Mouse (Mus musculus): ENCODE data around the gene Trib2.

Trib2 gene

GRCm38 (mm10) chr12:15813819-15814165 is 2.9 kb downstream of the Trib2 start:
- DNase-seq (ENCODE audit: low spot score in 2 of 2) = no peak

- DNase-seq (ENCODE audit: low spot score in 2 of 2) = no peak
Measured at GRCm38 (mm10) chr12:15813133-15813818, 3.4 kb downstream of the Trib2 start.

- no peak for DNase-seq (ENCODE audit: low spot score in 2 of 2)
Measured at GRCm38 (mm10) chr12:15812139-15812962, 4.4 kb downstream of the Trib2 start.

GRCm38 (mm10) chr12:15811682-15812081 is 5.0 kb downstream of the Trib2 start:
- no peak for DNase-seq (ENCODE audit: low spot score in 2 of 2)

GRCm38 (mm10) chr12:15810926-15811325 is 5.8 kb downstream of the Trib2 start:
- DNase-seq (ENCODE audit: low spot score in 2 of 2) = no peak

- no peak for DNase-seq (ENCODE audit: low spot score in 2 of 2)
Measured at GRCm38 (mm10) chr12:15809657-15810056, 7.1 kb downstream of the Trib2 start.

- no peak for DNase-seq (ENCODE audit: low spot score in 2 of 2)
Measured at GRCm38 (mm10) chr12:15809249-15809648, 7.5 kb downstream of the Trib2 start.

GRCm38 (mm10) chr12:15808186-15808800 is 8.4 kb downstream of the Trib2 start:
- DNase-seq (ENCODE audit: low spot score in 2 of 2) = no peak

- DNase-seq (ENCODE audit: low spot score in 2 of 2) = no peak
Measured at GRCm38 (mm10) chr12:15804931-15805331, 11.8 kb downstream of the Trib2 start.

- no peak for DNase-seq (ENCODE audit: low spot score in 2 of 2)
Measured at GRCm38 (mm10) chr12:15803936-15804438, 12.7 kb downstream of the Trib2 start.

GRCm38 (mm10) chr12:15801571-15801930 is 15.2 kb downstream of the Trib2 start:
- DNase-seq (ENCODE audit: low spot score in 2 of 2) = no peak

- DNase-seq (ENCODE audit: low spot score in 2 of 2) = no peak
Measured at GRCm38 (mm10) chr12:15800914-15801570, 15.7 kb downstream of the Trib2 start.

- no peak for DNase-seq (ENCODE audit: low spot score in 2 of 2)
Measured at GRCm38 (mm10) chr12:15800196-15800913, 16.4 kb downstream of the Trib2 start.

- DNase-seq (ENCODE audit: low spot score in 2 of 2) = no peak
Measured at GRCm38 (mm10) chr12:15798019-15798418, 18.7 kb downstream of the Trib2 start.

GRCm38 (mm10) chr12:15795886-15796285 is 20.8 kb downstream of the Trib2 start:
- no peak for DNase-seq (ENCODE audit: low spot score in 2 of 2)

- DNase-seq (ENCODE audit: low spot score in 2 of 2) = no peak
Measured at GRCm38 (mm10) chr12:15793336-15793735, 23.4 kb downstream of the Trib2 start.

- DNase-seq (ENCODE audit: low spot score in 2 of 2) = no peak
Measured at GRCm38 (mm10) chr12:15790181-15790580, 26.5 kb downstream of the Trib2 start.

GRCm38 (mm10) chr12:15777047-15777446 is 39.7 kb downstream of the Trib2 start:
- DNase-seq (ENCODE audit: low spot score in 2 of 2) = no peak

GRCm38 (mm10) chr12:15771686-15772085 is 45.0 kb downstream of the Trib2 start:
- DNase-seq (ENCODE audit: low spot score in 2 of 2) = no peak

GRCm38 (mm10) chr12:15768536-15768935 is 48.2 kb downstream of the Trib2 start:
- DNase-seq (ENCODE audit: low spot score in 2 of 2) = no peak

- DNase-seq (ENCODE audit: low spot score in 2 of 2) = no peak
Measured at GRCm38 (mm10) chr12:15765996-15766395, 50.7 kb downstream of the Trib2 start.
